Mouse (Mus musculus) heart, adult 11 months (tissue): ENCODE measurements at regions not wholly inside any gene's neighbourhood (a gene's known extent, or its start where the extent isn't known, plus 50 kb on each side); places are given as distances from the start of the nearest gene placed in this dataset.
A peak's percentile ranks its signal among the peaks of the same experiment; 100 is the strongest.

Experiments used
- DNase-seq: peaks from one replicate; pipeline ENCODE4 v3.0.0; 2022

GRCm38 (mm10) chr5:82472146-82472545, 882.8 kb downstream of the Tecrl start:
- DNase-seq: no peak

GRCm38 (mm10) chr5:82464272-82464671, 890.7 kb downstream of the Tecrl start:
- DNase-seq: no peak

- no peak for DNase-seq
Measured at GRCm38 (mm10) chr5:82441288-82441687, 913.7 kb downstream of the Tecrl start.

GRCm38 (mm10) chr5:82440126-82440525, 914.9 kb downstream of the Tecrl start:
- DNase-seq: no peak

GRCm38 (mm10) chr5:82420396-82420795, 934.6 kb downstream of the Tecrl start:
- DNase-seq: no peak

- no peak for DNase-seq
Measured at GRCm38 (mm10) chr5:82396632-82397234, 958.3 kb downstream of the Tecrl start.

GRCm38 (mm10) chr5:82361624-82362023, 993.4 kb downstream of the Tecrl start:
- DNase-seq: no peak

GRCm38 (mm10) chr5:82356336-82356735, 998.7 kb downstream of the Tecrl start:
- DNase-seq: no peak

- DNase-seq: no peak
Measured at GRCm38 (mm10) chr5:82351089-82351488, 1003.9 kb downstream of the Tecrl start.

GRCm38 (mm10) chr5:82346672-82347071, 1008.3 kb downstream of the Tecrl start:
- no peak for DNase-seq

- DNase-seq: no peak
Measured at GRCm38 (mm10) chr5:82324354-82324753, 1030.6 kb downstream of the Tecrl start.

- no peak for DNase-seq
Measured at GRCm38 (mm10) chr5:82319709-82320333, 1035.2 kb downstream of the Tecrl start.

- peak; percentile 59 for DNase-seq
Measured at GRCm38 (mm10) chr5:82312054-82312453, 1042.9 kb downstream of the Tecrl start.

GRCm38 (mm10) chr5:82288069-82288845, 1066.7 kb downstream of the Tecrl start:
- DNase-seq: no peak

GRCm38 (mm10) chr5:82253356-82254104, 1101.5 kb downstream of the Tecrl start:
- no peak for DNase-seq

- DNase-seq: no peak
Measured at GRCm38 (mm10) chr5:82226329-82226728, 1128.7 kb downstream of the Tecrl start.

- no peak for DNase-seq
Measured at GRCm38 (mm10) chr5:82223622-82224021, 1131.4 kb downstream of the Tecrl start.

- DNase-seq: no peak
Measured at GRCm38 (mm10) chr5:82203606-82204005, 1151.4 kb downstream of the Tecrl start.
